Mouse (Mus musculus): ENCODE measurements around the gene Hist1h1c. TPM values are rescaled to one million over a fixed set of nuclear protein-coding genes. Genes with fewer than 3 reads are reported as not detected.
A peak's percentile ranks its signal among the peaks of the same experiment; 100 is the strongest.
"Not testable (repeated sequence)": the region's sequence is repeated elsewhere in the genome, so short reads cannot be mapped to it uniquely, and the experiment has no call there.

Hist1h1c gene
- polyA plus RNA-seq, 1 experiment from 2014 or later: 8.3 TPM

GRCm38 (mm10) chr13:23747892-23748288 lies 9.3 kb downstream of the Hist1h1c start:
- Histone ChIP-seq H3K9ac (0 out of 2 replicates have a peak overlapping the region, but pooled peaks have one; percentile 54), H3K4me1 (replicated peaks; ENCODE audit: control insufficient read depth, insufficient read depth, low read length) (peaks cover 15% of the 10 kb centered on the region), H3K4me2 (replicated peaks) (no peak overlapping the region), H3K27ac (peak overlapping the region; percentile 92; the same call in 1 of the 2 replicates), H3K27me3 (ENCODE audit: control insufficient read depth, insufficient read depth, low read length) (no peaks in the 10 kb centered on the region), H3K4me3 (replicated peaks; ENCODE audit: low read length) (no peak overlapping the region), H3K36me3 (replicated peaks; ENCODE audit: control insufficient read depth, insufficient read depth) (no peaks in the 10 kb centered on the region), H3K9me3 (ENCODE audit: control insufficient read depth, low read length) (no peaks in the 10 kb centered on the region)
- DNase-seq (ENCODE audit: low spot score) (no peak), ATAC-seq (ENCODE audit: low FRiP score) (no peak)
- WGBS: 5% methylated on average over 4 of the region's 4 CpGs

- ATAC-seq (ENCODE audit: low FRiP score): no peak
- no peak overlapping the region for H3K27ac ChIP-seq
- DNase-seq (ENCODE audit: low spot score): no peak
- H3K4me1 ChIP-seq (replicated peaks; ENCODE audit: control insufficient read depth, insufficient read depth, low read length): peaks cover 15% of the 10 kb centered on the region
- no peak overlapping the region for H3K4me2 ChIP-seq (replicated peaks)
- H3K27me3 ChIP-seq (ENCODE audit: control insufficient read depth, insufficient read depth, low read length): no peaks in the 10 kb centered on the region
- H3K4me3 ChIP-seq (replicated peaks; ENCODE audit: low read length): no peak overlapping the region
- no peaks in the 10 kb centered on the region for H3K36me3 ChIP-seq (replicated peaks; ENCODE audit: control insufficient read depth, insufficient read depth)
- WGBS: 92% methylated on average over 5 of the region's 5 CpGs
- no peak overlapping the region for H3K9ac ChIP-seq
- H3K9me3 ChIP-seq (ENCODE audit: control insufficient read depth, low read length): no peaks in the 10 kb centered on the region
These were observed 11.0 kb downstream of the Hist1h1c start for GRCm38 (mm10) chr13:23749563-23750121.

GRCm38 (mm10) chr13:23750839-23751477 lies 12.3 kb downstream of the Hist1h1c start, which contains the start of gene Hist1h2ab:
TSS of gene Hist1h2ab (plus strand) at chr13:23751126.
- not testable (repeated sequence) for H3K27me3 ChIP-seq (ENCODE audit: control insufficient read depth, insufficient read depth, low read length); H3K36me3 ChIP-seq (replicated peaks; ENCODE audit: control insufficient read depth, insufficient read depth); H3K9me3 ChIP-seq (ENCODE audit: control insufficient read depth, low read length)
- WGBS: 1% methylated on average over 25 of the region's 47 CpGs
- Histone ChIP-seq H3K9ac (peak within 1 kb of the TSS; percentile 60), H3K4me2 (replicated peaks) (peak within 1 kb of the TSS; percentile 70), H3K4me3 (replicated peaks; ENCODE audit: low read length) (peak within 1 kb of the TSS; percentile 40), H3K27ac (peak within 1 kb of the TSS; percentile 93), H3K4me1 (replicated peaks; ENCODE audit: control insufficient read depth, insufficient read depth, low read length) (peaks cover 11% of the 10 kb centered on the region)
- ATAC-seq (ENCODE audit: low FRiP score) (peak; percentile 66), DNase-seq (ENCODE audit: low spot score) (peak; percentile 78)

GRCm38 (mm10) chr13:23751478-23751956 lies 12.9 kb downstream of the Hist1h1c start:
- Histone ChIP-seq H3K9ac (peak overlapping the region; percentile 60), H3K27ac (peak overlapping the region; percentile 93), H3K9me3 (ENCODE audit: control insufficient read depth, low read length) (no peaks in the 10 kb centered on the region), H3K4me2 (replicated peaks) (peak overlapping the region; percentile 70), H3K4me3 (replicated peaks; ENCODE audit: low read length) (peak overlapping the region; percentile 40), H3K27me3 (ENCODE audit: control insufficient read depth, insufficient read depth, low read length) (no peaks in the 10 kb centered on the region), H3K4me1 (replicated peaks; ENCODE audit: control insufficient read depth, insufficient read depth, low read length) (peaks cover 11% of the 10 kb centered on the region), H3K36me3 (replicated peaks; ENCODE audit: control insufficient read depth, insufficient read depth) (no peaks in the 10 kb centered on the region)
- under 1% methylated on average over 11 of the region's 11 CpGs for WGBS
- DNase-seq (ENCODE audit: low spot score) (no peak), ATAC-seq (ENCODE audit: low FRiP score) (no peak)

GRCm38 (mm10) chr13:23752067-23752741 lies 13.6 kb downstream of the Hist1h1c start, which contains the start of gene Hist1h3b:
TSS of gene Hist1h3b (plus strand) at chr13:23752267.
- Histone ChIP-seq H3K4me3 (replicated peaks; ENCODE audit: low read length) (peak within 1 kb of the TSS; percentile 40), H3K4me2 (replicated peaks) (peak within 1 kb of the TSS; percentile 70), H3K9ac (peak within 1 kb of the TSS; percentile 60), H3K27ac (peak within 1 kb of the TSS; percentile 93)
- WGBS: under 1% methylated on average over 17 of the region's 47 CpGs
- not testable (repeated sequence) for H3K4me1 ChIP-seq (replicated peaks; ENCODE audit: control insufficient read depth, insufficient read depth, low read length); H3K9me3 ChIP-seq (ENCODE audit: control insufficient read depth, low read length); H3K36me3 ChIP-seq (replicated peaks; ENCODE audit: control insufficient read depth, insufficient read depth); H3K27me3 ChIP-seq (ENCODE audit: control insufficient read depth, insufficient read depth, low read length)
- DNase-seq (ENCODE audit: low spot score): peak; percentile 96
- ATAC-seq (ENCODE audit: low FRiP score): peak; percentile 85

GRCm38 (mm10) chr13:23752742-23753172 lies 14.1 kb downstream of the Hist1h1c start:
- ATAC-seq (ENCODE audit: low FRiP score): no peak

GRCm38 (mm10) chr13:23753314-23754078 lies 14.9 kb downstream of the Hist1h1c start:
- Histone ChIP-seq H3K9me3 (ENCODE audit: control insufficient read depth, low read length) (no peaks in the 10 kb centered on the region), H3K9ac (no peak overlapping the region), H3K4me1 (replicated peaks; ENCODE audit: control insufficient read depth, insufficient read depth, low read length) (peaks cover 9% of the 10 kb centered on the region), H3K4me2 (replicated peaks) (no peak overlapping the region), H3K27me3 (ENCODE audit: control insufficient read depth, insufficient read depth, low read length) (no peaks in the 10 kb centered on the region), H3K27ac (no peak overlapping the region), H3K36me3 (replicated peaks; ENCODE audit: control insufficient read depth, insufficient read depth) (no peaks in the 10 kb centered on the region), H3K4me3 (replicated peaks; ENCODE audit: low read length) (no peak overlapping the region)
- 60% methylated on average over 4 of the region's 4 CpGs for WGBS
- ATAC-seq (ENCODE audit: low FRiP score) (no peak), DNase-seq (ENCODE audit: low spot score) (no peak)

More at GRCm38 (mm10) chr13:23752742-23753172, 14.1 kb downstream of the Hist1h1c start:
- Histone ChIP-seq H3K27me3 (ENCODE audit: control insufficient read depth, insufficient read depth, low read length) (no peaks in the 10 kb centered on the region), H3K9ac (no peak overlapping the region), H3K27ac (no peak overlapping the region), H3K4me2 (replicated peaks) (peak overlapping the region; percentile 35), H3K4me1 (replicated peaks; ENCODE audit: control insufficient read depth, insufficient read depth, low read length) (peaks cover 9% of the 10 kb centered on the region), H3K36me3 (replicated peaks; ENCODE audit: control insufficient read depth, insufficient read depth) (no peaks in the 10 kb centered on the region), H3K4me3 (replicated peaks; ENCODE audit: low read length) (peak overlapping the region; percentile 22; the same call in 1 of the 2 replicates), H3K9me3 (ENCODE audit: control insufficient read depth, low read length) (no peaks in the 10 kb centered on the region)
- WGBS: 3% methylated on average over 6 of the region's 6 CpGs
- no peak for DNase-seq (ENCODE audit: low spot score)

- H3K36me3 ChIP-seq (replicated peaks; ENCODE audit: control insufficient read depth, insufficient read depth): no peaks in the 10 kb centered on the region
- no peaks in the 10 kb centered on the region for H3K27me3 ChIP-seq (ENCODE audit: control insufficient read depth, insufficient read depth, low read length)
- H3K9ac ChIP-seq: no peak overlapping the region
- no peaks in the 10 kb centered on the region for H3K9me3 ChIP-seq (ENCODE audit: control insufficient read depth, low read length)
- ATAC-seq (ENCODE audit: low FRiP score) (no peak), DNase-seq (ENCODE audit: low spot score) (no peak)
- no peak overlapping the region for H3K27ac ChIP-seq
- H3K4me3 ChIP-seq (replicated peaks; ENCODE audit: low read length): no peak overlapping the region
- H3K4me2 ChIP-seq (replicated peaks): no peak overlapping the region
- H3K4me1 ChIP-seq (replicated peaks; ENCODE audit: control insufficient read depth, insufficient read depth, low read length): peaks cover 12% of the 10 kb centered on the region
These were observed 16.4 kb downstream of the Hist1h1c start for GRCm38 (mm10) chr13:23755000-23755399.

All from hindbrain, embryonic 14.5 days (tissue).